Mouse (Mus musculus): Measurements from ENCODE around the gene Ppp1r11.

The Ppp1r11 gene

GRCm38 (mm10) chr17:36922715-36923114 is 28.8 kb downstream of the Ppp1r11 start:
- in situ Hi-C loops (cut with MboI, MseI), result loop anchor here (5.0 kb wide), 1 partner anchor 65 kb away; the partner anchor contains the start of gene H2-M5

- in situ Hi-C loops (cut with MboI, MseI), result loop anchor here (5.0 kb wide), 1 partner anchor 67 kb away; the partner anchor contains the start of gene H2-M5
Measured at GRCm38 (mm10) chr17:36920239-36920638, 31.3 kb downstream of the Ppp1r11 start.

DNA sequence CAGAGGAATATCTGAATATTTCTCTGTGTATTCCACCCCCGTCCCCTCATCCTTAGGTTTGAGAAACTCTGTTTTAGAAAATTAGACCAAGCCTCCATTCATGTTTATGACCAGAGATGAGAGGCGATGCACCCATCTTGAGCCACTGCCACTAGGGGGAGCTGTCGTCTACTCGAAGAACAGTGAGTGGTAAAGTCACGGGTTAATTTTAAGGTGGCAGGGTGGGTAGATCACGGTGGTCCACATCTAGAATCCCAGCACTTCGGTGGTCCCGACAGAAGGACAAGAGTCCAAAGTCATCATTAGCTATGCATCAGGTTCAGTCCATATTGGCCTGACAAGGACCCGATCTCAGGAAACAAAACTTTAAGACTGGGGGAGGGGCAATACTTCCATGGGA is 36.5 kb downstream of the Ppp1r11 start:
- in situ Hi-C loops (cut with MboI, MseI), result no loop called here

GRCm38 (mm10) chr17:36914108-36914507 is 37.4 kb downstream of the Ppp1r11 start:
- in situ Hi-C loops (cut with MboI, MseI), result no loop called here

GRCm38 (mm10) chr17:36912031-36912430 is 39.5 kb downstream of the Ppp1r11 start:
- in situ Hi-C loops (cut with MboI, MseI), result no loop called here

DNA sequence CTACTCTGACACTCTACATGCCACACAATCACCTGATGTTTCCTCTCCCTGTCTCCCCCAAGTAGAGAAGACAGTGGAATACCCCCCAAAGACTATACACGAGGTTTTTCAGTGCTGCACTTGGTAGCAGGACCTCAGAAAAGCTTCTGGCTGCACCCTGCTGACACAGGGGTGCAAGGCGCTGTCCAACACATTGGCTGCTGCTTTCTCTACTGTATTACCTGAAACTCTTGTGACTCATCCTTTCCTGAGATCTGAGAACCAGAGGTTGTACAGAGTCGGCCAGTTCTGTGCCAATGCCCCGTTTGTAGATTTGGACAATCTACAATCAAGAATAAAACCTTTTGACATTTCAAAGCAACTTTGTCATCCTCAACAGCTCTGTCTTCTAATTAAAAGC is 41.7 kb downstream of the Ppp1r11 start:
- in situ Hi-C loops (cut with MboI, MseI), result loop anchor here (5.0 kb wide), 1 partner anchor 292 kb away; the partner anchor contains the start of gene Olfr94

DNA sequence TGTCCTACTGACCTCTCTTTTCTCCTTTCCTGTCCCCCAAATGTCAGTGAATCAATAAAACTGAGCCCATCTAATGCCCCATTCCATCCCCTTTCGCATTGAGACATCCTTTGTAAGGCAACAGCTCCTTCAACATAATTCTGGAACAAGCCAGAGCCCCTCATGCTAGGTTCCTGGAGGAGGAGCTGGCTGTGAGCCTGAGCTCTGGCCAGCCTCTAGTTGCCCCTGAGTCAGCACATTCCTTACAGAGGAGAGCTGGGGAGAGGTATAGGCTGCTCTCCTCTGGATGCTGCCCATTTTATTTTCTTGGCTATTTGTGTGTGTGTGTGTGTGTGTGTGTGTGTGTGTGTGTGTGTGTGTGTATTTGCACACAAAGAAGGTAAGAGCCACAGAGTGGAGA is 43.3 kb downstream of the Ppp1r11 start:
- in situ Hi-C loops (cut with MboI, MseI), result loop anchor here (5.0 kb wide), 1 partner anchor 294 kb away; the partner anchor contains the start of gene Olfr94

- in situ Hi-C loops (cut with MboI, MseI), result no loop called here
Measured at GRCm38 (mm10) chr17:36903651-36904050, 47.9 kb downstream of the Ppp1r11 start.

- in situ Hi-C loops (cut with MboI, MseI), result no loop called here
Measured at GRCm38 (mm10) chr17:36900691-36901090, 50.9 kb downstream of the Ppp1r11 start.

GRCm38 (mm10) chr17:36900001-36900400 is 51.5 kb downstream of the Ppp1r11 start:
- in situ Hi-C loops (cut with MboI, MseI), result no loop called here

- in situ Hi-C loops (cut with MboI, MseI), result no loop called here
Measured at GRCm38 (mm10) chr17:36899376-36899775, 52.2 kb downstream of the Ppp1r11 start.
